Mouse (Mus musculus) sigmoid colon, adult 10 weeks (tissue): Measurements from ENCODE around the gene Ndufs3. TPM values are rescaled to one million over a fixed set of nuclear protein-coding genes. Genes with fewer than 3 reads are reported as not detected.

ENCODE experiments used
- polyA plus RNA-seq: library from polyadenylated mRNA; stranded (reverse); fragments of 350-450 nt; fragmentation: Illumina TruSeq; extraction: RNeasy Lipid Tissue Mini Kit (QIAGEN cat#74804); gene quantifications from one replicate; pipeline ENCODE4 v1.2.3, GENCODE M21; 2014; ENCODE audit warnings: low read depth, low replicate concordance

Ndufs3 gene
- 153 TPM for polyA plus RNA-seq

GRCm38 (mm10) chr2:90904076-90904855 is at the start of gene Ndufs3, which contains the start of gene Kbtbd4:
Ndufs3 (minus strand) TSS chr2:90904827.
Kbtbd4 (plus strand) TSS chr2:90904740.

GRCm38 (mm10) chr2:90940233-90941229 is 35.9 kb upstream of the Ndufs3 start, which contains the start of gene Celf1:
Celf1 (plus strand) TSS chr2:90940382.

GRCm38 (mm10) chr2:90885218-90886041 is 19.2 kb downstream of the Ndufs3 start, which contains the start of gene C1qtnf4:
C1qtnf4 (plus strand) TSS chr2:90885860.

GRCm38 (mm10) chr2:90846955-90847680 is 57.5 kb downstream of the Ndufs3 start, which contains the start of gene Mtch2:
Mtch2 (plus strand) TSS chr2:90847155.

Other genes with a start within 250 kb of the Ndufs3 start
- gene Nup160, start 227.6 kb downstream of the Ndufs3 start, polyA plus RNA-seq: 24.2 TPM
- gene Fnbp4, start 159.5 kb downstream of the Ndufs3 start, polyA plus RNA-seq: 145 TPM
- 2.2 TPM for gene Agbl2, start 122.1 kb downstream of the Ndufs3 start, polyA plus RNA-seq
- gene Mtch2, start 57.7 kb downstream of the Ndufs3 start, polyA plus RNA-seq: 649 TPM
- not detected for gene C1qtnf4, start 19.0 kb downstream of the Ndufs3 start, polyA plus RNA-seq
- gene Kbtbd4, start 87 bp downstream of the Ndufs3 start, polyA plus RNA-seq: 10.2 TPM
- 112 TPM for gene Celf1, start 35.6 kb upstream of the Ndufs3 start, polyA plus RNA-seq
- gene Rapsn, start 130.8 kb upstream of the Ndufs3 start, polyA plus RNA-seq: not detected
- 116 TPM for gene Psmc3, start 149.2 kb upstream of the Ndufs3 start, polyA plus RNA-seq
- gene Slc39a13, start 165.6 kb upstream of the Ndufs3 start, polyA plus RNA-seq: 5.2 TPM
- 3.0 TPM for gene Spi1, start 177.6 kb upstream of the Ndufs3 start, polyA plus RNA-seq
- not detected for gene Mybpc3, start 213.3 kb upstream of the Ndufs3 start, polyA plus RNA-seq